Comparison of ENCODE assay signal across 23 mouse cellular contexts in the genomic region with DNA sequence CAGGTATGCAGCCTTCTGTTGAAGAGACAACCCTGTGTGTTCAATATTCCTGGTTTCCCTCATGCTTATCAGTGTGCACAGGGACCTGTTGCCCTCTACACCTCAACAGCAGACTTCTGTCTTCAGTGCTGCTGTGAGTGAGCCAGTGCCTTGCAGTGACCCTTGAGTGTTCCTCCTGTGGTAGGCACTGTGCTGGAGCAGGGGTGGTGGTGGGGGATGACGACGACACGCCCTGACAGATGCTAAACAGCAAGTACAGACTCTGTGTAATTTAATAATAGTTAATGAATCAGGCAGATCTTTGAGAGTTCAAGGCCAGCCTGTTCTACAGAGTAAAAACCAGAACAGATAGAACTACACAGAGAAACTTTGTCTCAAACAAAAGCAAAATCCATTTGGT. TPM values are rescaled to one million over a fixed set of nuclear protein-coding genes. Genes with fewer than 3 reads are reported as not detected.
DNase-seq lines count a peak whose midpoint lies in the region; ATAC-seq and TF ChIP-seq lines count a peak whose summit lies in the region.
"Had no signal": no experiment of that assay in that cellular context is flagged by ENCODE, and none has a peak within 500 bp of the region (broad histone marks: within the 10 kb centered on the region; RNA-seq: fewer than 3 reads in every experiment).

No protein-coding gene starts in this region.

- no peak for ATAC-seq in heart, embryonic 15.5 days (replicated peaks; ENCODE audit: insufficient number of reproducible peaks, insufficient read depth, low FRiP score, low read depth)
- ATAC-seq in midbrain, embryonic 11.5 days (ENCODE audit: low FRiP score), result no peak
- no peak for ATAC-seq in midbrain, postnatal 0 days (ENCODE audit: low FRiP score)
- ATAC-seq in stomach, embryonic 16.5 days (ENCODE audit: insufficient read depth, low FRiP score), result no peak
- ATAC-seq: CD4-positive, CD25-positive, alpha-beta regulatory T cell, adult 4 months; forebrain, embryonic 16.5 days had no signal

- 90% methylated on average over 3 of the region's 3 CpGs for WGBS in heart, embryonic 15.5 days
- WGBS in midbrain, embryonic 11.5 days, result 99% methylated on average over 3 of the region's 3 CpGs
- 95% methylated on average over 3 of the region's 3 CpGs for WGBS in midbrain, postnatal 0 days
- 87% methylated on average over 3 of the region's 3 CpGs for WGBS in stomach, embryonic 16.5 days

- peaks cover 4% of the 10 kb centered on the region for H3K36me3 ChIP-seq in heart, embryonic 15.5 days
- no peaks in the 10 kb centered on the region for H3K36me3 ChIP-seq in midbrain, embryonic 11.5 days (ENCODE audit: control insufficient read depth, insufficient read depth, low read length)
- no peaks in the 10 kb centered on the region for H3K36me3 ChIP-seq in midbrain, postnatal 0 days (ENCODE audit: insufficient read depth, low read length)
- H3K36me3 ChIP-seq in stomach, embryonic 16.5 days (ENCODE audit: control insufficient read depth, insufficient read depth, low read length), result no peaks in the 10 kb centered on the region

- no peak overlapping the region for H3K4me3 ChIP-seq in heart, embryonic 15.5 days
- H3K4me3 ChIP-seq in midbrain, embryonic 11.5 days (ENCODE audit: low read depth, low read length), result no peak overlapping the region
- H3K4me3 ChIP-seq in midbrain, postnatal 0 days (ENCODE audit: low read depth, low read length), result no peak overlapping the region
- H3K4me3 ChIP-seq in stomach, embryonic 16.5 days (replicated peaks; ENCODE audit: low read length), result no peak overlapping the region
- H3K4me3 ChIP-seq: midbrain, embryonic 12.5 days; neural tube, embryonic 13.5 days had no signal

- no peaks in the 10 kb centered on the region for H3K9me3 ChIP-seq in heart, embryonic 15.5 days (replicated peaks)
- no peaks in the 10 kb centered on the region for H3K9me3 ChIP-seq in midbrain, embryonic 11.5 days (ENCODE audit: control insufficient read depth, low read length)
- H3K9me3 ChIP-seq in midbrain, postnatal 0 days (ENCODE audit: low read length), result no peaks in the 10 kb centered on the region
- H3K9me3 ChIP-seq in stomach, embryonic 16.5 days (replicated peaks; ENCODE audit: control insufficient read depth, low read length), result no peaks in the 10 kb centered on the region
- H3K9me3 ChIP-seq: midbrain, embryonic 12.5 days; neural tube, embryonic 13.5 days had no signal

- no peak for TF ChIP-seq CTCF in midbrain, postnatal 0 days (IDR thresholded peaks at IDR 0.05)

- peak overlapping the region; percentile 100 for H3K27ac ChIP-seq in heart, embryonic 15.5 days
- no peak overlapping the region for H3K27ac ChIP-seq in midbrain, embryonic 11.5 days (ENCODE audit: low read depth, low read length)
- H3K27ac ChIP-seq in midbrain, postnatal 0 days (ENCODE audit: low read depth, low read length), result no peak overlapping the region
- peak overlapping the region; percentile 55; the same call in 1 of the 2 replicates for H3K27ac ChIP-seq in stomach, embryonic 16.5 days (ENCODE audit: low read length)
- H3K27ac ChIP-seq: hindbrain, embryonic 14.5 days; kidney, postnatal 0 days; midbrain, embryonic 12.5 days; neural tube, embryonic 13.5 days had no signal

- H3K27me3 ChIP-seq in heart, embryonic 15.5 days, result no peaks in the 10 kb centered on the region
- no peaks in the 10 kb centered on the region for H3K27me3 ChIP-seq in midbrain, embryonic 11.5 days (ENCODE audit: control insufficient read depth, insufficient read depth, low read length)
- no peaks in the 10 kb centered on the region for H3K27me3 ChIP-seq in midbrain, postnatal 0 days (ENCODE audit: insufficient read depth, low read length)
- H3K27me3 ChIP-seq in stomach, embryonic 16.5 days (ENCODE audit: control insufficient read depth, insufficient read depth, low read length), result no peaks in the 10 kb centered on the region
- H3K27me3 ChIP-seq: midbrain, embryonic 12.5 days; neural tube, embryonic 13.5 days had no signal

- H3K4me1 ChIP-seq in heart, embryonic 15.5 days (replicated peaks), result peaks cover 60% of the 10 kb centered on the region
- peaks cover 13% of the 10 kb centered on the region for H3K4me1 ChIP-seq in midbrain, embryonic 11.5 days (ENCODE audit: control insufficient read depth, insufficient read depth, low read length)
- peaks cover 12% of the 10 kb centered on the region for H3K4me1 ChIP-seq in midbrain, postnatal 0 days (ENCODE audit: insufficient read depth, low read length)
- peaks cover 41% of the 10 kb centered on the region for H3K4me1 ChIP-seq in stomach, embryonic 16.5 days (ENCODE audit: control insufficient read depth, insufficient read depth, low read length)

- no peak overlapping the region for H3K9ac ChIP-seq in heart, embryonic 15.5 days
- H3K9ac ChIP-seq in midbrain, embryonic 11.5 days (ENCODE audit: low read length), result no peak overlapping the region
- no peak overlapping the region for H3K9ac ChIP-seq in midbrain, postnatal 0 days (replicated peaks; ENCODE audit: low read length, poor library complexity, severe bottlenecking)
- no peak overlapping the region for H3K9ac ChIP-seq in stomach, embryonic 16.5 days (ENCODE audit: low read length)
- H3K9ac ChIP-seq: hindbrain, embryonic 14.5 days; lung, embryonic 14.5 days; midbrain, embryonic 12.5 days; neural tube, embryonic 13.5 days had no signal

- DNase-seq in adrenal gland, adult 2 months, result peak; percentile 33
- DNase-seq in adrenal gland, adult 18-20 months (ENCODE audit: low spot score in 2 of 2), result no peak
- no peak for DNase-seq in heart, adult 18-20 months
- DNase-seq in midbrain, embryonic 11.5 days (ENCODE audit: low spot score, missing footprints), result peak; percentile 62
- no peak for DNase-seq in midbrain, postnatal 0 days (ENCODE audit: low spot score)
- no peak for DNase-seq in urinary bladder, postnatal 36 days (ENCODE audit: low spot score in 2 of 2)
- DNase-seq: cerebellum, postnatal 10 days; embryo, embryonic 11 days; heart, postnatal 14 days; kidney, adult 11 months; layer of hippocampus, postnatal 36 days; left cerebral cortex, postnatal 4 days; lung, embryonic 14.5 days; lung, postnatal 36 days; right cerebral cortex, adult 18-20 months had no signal

- no peak overlapping the region for H3K4me2 ChIP-seq in heart, embryonic 15.5 days
- no peak overlapping the region for H3K4me2 ChIP-seq in midbrain, embryonic 11.5 days
- H3K4me2 ChIP-seq in midbrain, postnatal 0 days (ENCODE audit: low read depth, low read length, poor library complexity, severe bottlenecking), result no peak overlapping the region
- H3K4me2 ChIP-seq in stomach, embryonic 16.5 days (ENCODE audit: low read depth, low read length), result no peak overlapping the region
- H3K4me2 ChIP-seq: hindbrain, embryonic 14.5 days; lung, embryonic 14.5 days; midbrain, embryonic 12.5 days; neural tube, embryonic 13.5 days had no signal

RNA-seq across cellular contexts. Expression of a gene that starts 3.7 kb away (rescaled TPM):
- total RNA-seq in adrenal gland, adult 2 months (2021), result 10 to 100 TPM; 11.4 to 23.2 TPM
- 19.6 and 23.4 TPM in 2 replicates for polyA plus RNA-seq in adrenal gland, adult 2 months (2012; rRNA removed)
- total RNA-seq in adrenal gland, adult 18-20 months (2021), result 1 to 10 TPM; 9.3 to 9.4 TPM
- 25.0 and 33.6 TPM in 2 replicates for polyA plus RNA-seq in heart, embryonic 15.5 days (2015; fragmentation: Nextera tagmentation; extraction: Ambion mirVana)
- total RNA-seq in heart, adult 18-20 months (2021), result 10 to 100 TPM; 14.8 to 18.4 TPM
- 24.9 and 29.4 TPM in 2 replicates for polyA plus RNA-seq in midbrain, embryonic 11.5 days (2014; fragmentation: Nextera tagmentation; extraction: Ambion mirVana)
- total RNA-seq in midbrain, postnatal 0 days (2014; rRNA removed), result 43.5 and 58.5 TPM in 2 replicates
- 23.6 and 27.9 TPM in 2 replicates for polyA plus RNA-seq in midbrain, postnatal 0 days (2015; fragmentation: Nextera tagmentation; extraction: Ambion mirVana)
- 29.3 and 35.6 TPM in 2 replicates for polyA plus RNA-seq in stomach, embryonic 16.5 days (2015; fragmentation: Nextera tagmentation; extraction: Ambion mirVana)

RNA-seq across cellular contexts. Expression of a gene that starts 36.9 kb away (rescaled TPM):
- 10 to 100 TPM in 1 of 2 experiments, 1 to 10 TPM in 1; 7.6 to 12.4 TPM for total RNA-seq in adrenal gland, adult 2 months (2021)
- polyA plus RNA-seq in adrenal gland, adult 2 months (2012; rRNA removed), result 8.1 and 8.2 TPM in 2 replicates
- total RNA-seq in adrenal gland, adult 18-20 months (2021), result 1 to 10 TPM; 8.2 to 8.7 TPM
- polyA plus RNA-seq in heart, embryonic 15.5 days (2015; fragmentation: Nextera tagmentation; extraction: Ambion mirVana), result 0.93 and 2.5 TPM in 2 replicates
- 1 to 10 TPM; 4.3 to 5.2 TPM for total RNA-seq in heart, adult 18-20 months (2021)
- polyA plus RNA-seq in midbrain, embryonic 11.5 days (2014; fragmentation: Nextera tagmentation; extraction: Ambion mirVana), result 8.0 and 10.7 TPM in 2 replicates
- total RNA-seq in midbrain, postnatal 0 days (2014; rRNA removed), result 101 and 103 TPM in 2 replicates
- polyA plus RNA-seq in midbrain, postnatal 0 days (2015; fragmentation: Nextera tagmentation; extraction: Ambion mirVana), result 13.3 and 14.4 TPM in 2 replicates
- polyA plus RNA-seq in stomach, embryonic 16.5 days (2015; fragmentation: Nextera tagmentation; extraction: Ambion mirVana), result 8.7 and 10.5 TPM in 2 replicates

RNA-seq across cellular contexts. Expression of a gene that starts 45.0 kb away (rescaled TPM):
- total RNA-seq in adrenal gland, adult 2 months (2021), result 100 to 1,000 TPM; 376 to 618 TPM
- 500 and 520 TPM in 2 replicates for polyA plus RNA-seq in adrenal gland, adult 2 months (2012; rRNA removed)
- total RNA-seq in adrenal gland, adult 18-20 months (2021), result 100 to 1,000 TPM; 584 to 618 TPM
- 565 and 609 TPM in 2 replicates for polyA plus RNA-seq in heart, embryonic 15.5 days (2015; fragmentation: Nextera tagmentation; extraction: Ambion mirVana)
- 100 to 1,000 TPM; 163 to 184 TPM for total RNA-seq in heart, adult 18-20 months (2021)
- 1,032 and 1,053 TPM in 2 replicates for polyA plus RNA-seq in midbrain, embryonic 11.5 days (2014; fragmentation: Nextera tagmentation; extraction: Ambion mirVana)
- 511 and 632 TPM in 2 replicates for total RNA-seq in midbrain, postnatal 0 days (2014; rRNA removed)
- 500 and 515 TPM in 2 replicates for polyA plus RNA-seq in midbrain, postnatal 0 days (2015; fragmentation: Nextera tagmentation; extraction: Ambion mirVana)
- polyA plus RNA-seq in stomach, embryonic 16.5 days (2015; fragmentation: Nextera tagmentation; extraction: Ambion mirVana), result 835 and 1,068 TPM in 2 replicates

RNA-seq across cellular contexts. Expression of a gene that starts 45.5 kb away (rescaled TPM):
- total RNA-seq in adrenal gland, adult 2 months (2021), result 10 to 100 TPM; 24.4 to 47.8 TPM
- polyA plus RNA-seq in adrenal gland, adult 2 months (2012; rRNA removed), result 86.9 and 119 TPM in 2 replicates
- total RNA-seq in adrenal gland, adult 18-20 months (2021), result 10 to 100 TPM; 25.7 to 59.9 TPM
- 38.0 and 42.9 TPM in 2 replicates for polyA plus RNA-seq in heart, embryonic 15.5 days (2015; fragmentation: Nextera tagmentation; extraction: Ambion mirVana)
- total RNA-seq in heart, adult 18-20 months (2021), result 100 to 1,000 TPM in 1 of 2 experiments, 10 to 100 TPM in 1; 80.2 to 107 TPM
- 6.2 and 7.4 TPM in 2 replicates for polyA plus RNA-seq in midbrain, embryonic 11.5 days (2014; fragmentation: Nextera tagmentation; extraction: Ambion mirVana)
- 162 and 220 TPM in 2 replicates for total RNA-seq in midbrain, postnatal 0 days (2014; rRNA removed)
- polyA plus RNA-seq in midbrain, postnatal 0 days (2015; fragmentation: Nextera tagmentation; extraction: Ambion mirVana), result 81.5 and 88.5 TPM in 2 replicates
- 43.1 and 55.2 TPM in 2 replicates for polyA plus RNA-seq in stomach, embryonic 16.5 days (2015; fragmentation: Nextera tagmentation; extraction: Ambion mirVana)

Comparison
In these comparisons a context has a peak if more than half of its experiments do, and no peak if none do; other contexts are left out.
1. DNase-seq: peak in adrenal gland, adult 2 months (single experiment) and midbrain, embryonic 11.5 days (single experiment); none in adrenal gland, adult 18-20 months (0 of 2), heart, adult 18-20 months (0 of 2), midbrain, postnatal 0 days (single experiment) and urinary bladder, postnatal 36 days (0 of 2).
2. H3K27ac ChIP-seq: peak in heart, embryonic 15.5 days (single experiment) and stomach, embryonic 16.5 days (single experiment); none in midbrain, embryonic 11.5 days (single experiment) and midbrain, postnatal 0 days (single experiment).